9 mouse cellular contexts compared by ENCODE assay signal in genomic region chr15:82804708-82805639, GRCm38 (mm10). TPM values are rescaled to one million over a fixed set of nuclear protein-coding genes. Genes with fewer than 3 reads are reported as not detected.
DNase-seq lines count a peak whose midpoint lies in the region; ATAC-seq and TF ChIP-seq lines count a peak whose summit lies in the region.
"Had no signal": no experiment of that assay in that cellular context is flagged by ENCODE, and none has a peak within 500 bp of the region (broad histone marks: within the 10 kb centered on the region; RNA-seq: fewer than 3 reads in every experiment).

No protein-coding gene starts in this region.

- DNase-seq in B cell, adult 2 months = peak; percentile 87 to 90
- peak; percentile 53 for DNase-seq in Muller cell, postnatal 12 days (ENCODE audit: inconsistent ontology term)
- peak; percentile 50 for DNase-seq in cerebellum, adult 9-11 months
- peak; percentile 89 for DNase-seq in frontal cortex, postnatal 36 days (ENCODE audit: low spot score in 2 of 2)
- peak; percentile 84 for DNase-seq in kidney, postnatal 14 days
- peak; percentile 20 to 39 (median 32) for DNase-seq in liver, embryonic 14.5 days (ENCODE audit: low read depth in 3 of 3, low spot score in 3 of 3)
- DNase-seq in right cerebral cortex, adult 2 months (ENCODE audit: low spot score in 2 of 2) = peak; percentile 90 to 96
- DNase-seq in urinary bladder, postnatal 10 days (ENCODE audit: low spot score) = peak; percentile 40

- no peaks in the 10 kb centered on the region for H3K27me3 ChIP-seq in liver, embryonic 14.5 days (ENCODE audit: control insufficient read depth, insufficient read depth, low read length)
- H3K27me3 ChIP-seq: limb, embryonic 15.5 days had no signal

- WGBS in liver, embryonic 14.5 days (ENCODE audit: insufficient replicate concordance) = 70% methylated on average over 5 of the region's 5 CpGs

- no peak overlapping the region for H3K4me3 ChIP-seq in liver, embryonic 14.5 days (ENCODE audit: insufficient read depth in 1 of 2, low read depth in 2 of 2, low read length in 2 of 2)
- H3K4me3 ChIP-seq: limb, embryonic 15.5 days had no signal

- H3K4me2 ChIP-seq in liver, embryonic 14.5 days (ENCODE audit: low read depth) = no peak overlapping the region
- H3K4me2 ChIP-seq: limb, embryonic 15.5 days had no signal

- H3K4me1 ChIP-seq in liver, embryonic 14.5 days (replicated peaks; ENCODE audit: control insufficient read depth in 2 of 2, insufficient read depth in 2 of 2, low read length in 1 of 2) = peaks cover 5 to 7% of the 10 kb centered on the region in 2 experiments
- H3K4me1 ChIP-seq: limb, embryonic 15.5 days had no signal

- H3K9ac ChIP-seq in liver, embryonic 14.5 days (replicated peaks) = no peak overlapping the region
- H3K9ac ChIP-seq: limb, embryonic 15.5 days had no signal

- no peak overlapping the region for H3K27ac ChIP-seq in liver, embryonic 14.5 days
- H3K27ac ChIP-seq: limb, embryonic 15.5 days had no signal

- no peak for ATAC-seq in liver, embryonic 14.5 days (ENCODE audit: insufficient read depth)

- H3K9me3 ChIP-seq in liver, embryonic 14.5 days (ENCODE audit: control insufficient read depth, low read length) = no peaks in the 10 kb centered on the region
- H3K9me3 ChIP-seq: limb, embryonic 15.5 days had no signal

- no peak for TF ChIP-seq EP300 in liver, embryonic 14.5 days (IDR thresholded peaks at IDR 0.05; ENCODE audit: low read depth)

- peak; percentile 81 for TF ChIP-seq CTCF in liver, embryonic 14.5 days (IDR thresholded peaks at IDR 0.05; ENCODE audit: low read depth)

- H3K36me3 ChIP-seq in liver, embryonic 14.5 days (replicated peaks; ENCODE audit: control insufficient read depth, insufficient read depth, low read depth) = no peaks in the 10 kb centered on the region; the same call in 1 of the 2 replicates

RNA-seq across cellular contexts. Expression of gene Cyp2d26, which starts 10.9 kb away (rescaled TPM):
- 27.2 and 28.8 TPM in 2 replicates for polyA plus RNA-seq in liver, embryonic 14.5 days (2012; rRNA removed)
- 17.2 and 21.3 TPM in 2 replicates for polyA plus RNA-seq in liver, embryonic 14.5 days (2014; fragmentation: Nextera tagmentation; extraction: Ambion mirVana)

RNA-seq across cellular contexts. Expression of gene Cyp2d40, which starts 41.0 kb away (rescaled TPM):
- polyA plus RNA-seq in liver, embryonic 14.5 days (2012; rRNA removed) = 0.06 and 0.16 TPM in 2 replicates
- polyA plus RNA-seq in liver, embryonic 14.5 days (2014; fragmentation: Nextera tagmentation; extraction: Ambion mirVana) = 0.28 TPM in 1 of 2 replicates, not detected in the other
- polyA plus RNA-seq: limb, embryonic 15.5 days had no signal

Comparison
In these comparisons a context has a peak if more than half of its experiments do, and no peak if none do; other contexts are left out.
1. DNase-seq: peak in every context shown above with its lines; median percentile 93 in right cerebral cortex, adult 2 months; 89 in frontal cortex, postnatal 36 days; 88 in B cell, adult 2 months; 84 in kidney, postnatal 14 days; 53 in Muller cell, postnatal 12 days; 50 in cerebellum, adult 9-11 months; 40 in urinary bladder, postnatal 10 days; 32 in liver, embryonic 14.5 days.